Mouse (Mus musculus): Measurements from ENCODE around the gene Gm49321.

DNA sequence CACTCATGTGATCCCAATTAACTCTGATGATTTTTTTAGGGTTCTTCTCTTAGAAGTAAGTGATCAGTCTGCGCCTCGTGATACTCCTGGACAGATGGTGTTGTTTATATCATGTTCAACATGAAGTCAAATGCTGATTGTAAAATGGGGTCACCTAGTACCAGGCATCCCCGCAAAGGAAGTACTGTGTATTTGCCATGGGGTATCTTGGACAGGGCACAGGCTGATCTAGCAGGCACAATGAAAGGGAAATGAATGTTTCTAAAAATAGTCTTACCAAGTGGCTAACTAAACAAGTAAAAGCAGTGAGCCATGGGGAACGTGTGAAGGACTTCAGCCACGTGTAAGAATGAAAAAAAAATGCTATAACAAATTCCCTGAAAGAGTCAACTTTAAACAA lies 17.3 kb downstream of the Gm49321 start:
- TF ChIP-seq CTCF (IDR thresholded peaks at IDR 0.05; ENCODE audit: low read depth) = no peak
- TF ChIP-seq EP300 (optimal IDR thresholded peaks at IDR 0.05) = no peak

All from stomach, postnatal 0 days (tissue).